Mouse (Mus musculus) heart, postnatal 10 days (tissue): ENCODE data around the gene Ccdc88c. TPM values are rescaled to one million over a fixed set of nuclear protein-coding genes. Genes with fewer than 3 reads are reported as not detected.

ENCODE experiments used
- DNase-seq, 2 experiments: peaks; one replicate each; pipeline ENCODE4 v3.0.0; 2021
- intact Hi-C: fragments of 180-260 bp; cut with DNase I; formaldehyde crosslinking; loops from one replicate; pipeline ENCODE4 v1.15.1; 2025
- total RNA-seq, 2 experiments: library from RNA; stranded (reverse); gene quantifications; 2 replicates each; pipeline ENCODE4 v1.2.3; 2021

Ccdc88c gene
- total RNA-seq, 2 experiments from 2014 or later: 11.9 to 13.2 TPM

DNA sequence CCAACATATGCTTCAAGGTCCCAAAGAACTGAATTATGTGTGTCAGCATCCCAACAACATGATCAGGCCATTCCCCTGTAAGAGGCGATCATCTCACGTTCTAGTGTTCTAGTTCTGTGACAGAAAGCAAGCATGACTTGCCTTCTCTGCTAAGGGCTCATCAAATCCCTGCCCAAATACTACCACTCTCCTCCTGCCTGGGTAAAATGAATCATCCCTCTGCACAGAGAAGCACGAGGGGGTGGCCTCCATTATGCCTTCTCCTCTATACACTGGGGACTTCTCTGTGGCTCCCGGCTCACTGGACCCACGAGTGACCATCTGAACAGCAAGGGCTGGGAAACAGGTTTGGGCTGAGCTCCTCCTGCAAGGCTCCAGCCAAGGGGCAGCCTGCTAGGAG is 49.2 kb downstream of the Ccdc88c start:
- intact Hi-C loops: no loop called here
- DNase-seq: no peak

GRCm38 (mm10) chr12:100977958-100978725 is 50.7 kb downstream of the Ccdc88c start:
- peak; percentile 44 to 51 for DNase-seq
- intact Hi-C loops: no loop called here

DNA sequence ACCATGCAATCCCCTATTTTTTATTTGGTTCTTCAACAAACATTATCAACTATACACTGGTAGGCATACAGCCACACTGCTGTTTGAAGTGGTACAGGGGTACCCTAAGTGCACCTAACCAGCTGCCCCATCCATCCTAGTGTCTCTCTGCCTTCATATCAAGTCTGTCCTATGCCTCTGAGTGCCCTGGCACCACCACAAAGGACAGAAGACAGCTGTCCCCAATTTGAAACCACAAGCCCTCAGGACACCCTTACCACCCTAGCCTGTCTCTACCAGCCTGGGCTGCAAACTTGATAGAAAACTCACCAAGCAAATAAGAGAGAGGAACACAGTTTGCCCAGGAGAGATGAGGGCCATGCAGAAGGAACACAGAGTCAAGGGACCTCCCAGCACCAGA is 51.3 kb downstream of the Ccdc88c start:
- intact Hi-C loops: no loop called here
- no peak for DNase-seq

DNA sequence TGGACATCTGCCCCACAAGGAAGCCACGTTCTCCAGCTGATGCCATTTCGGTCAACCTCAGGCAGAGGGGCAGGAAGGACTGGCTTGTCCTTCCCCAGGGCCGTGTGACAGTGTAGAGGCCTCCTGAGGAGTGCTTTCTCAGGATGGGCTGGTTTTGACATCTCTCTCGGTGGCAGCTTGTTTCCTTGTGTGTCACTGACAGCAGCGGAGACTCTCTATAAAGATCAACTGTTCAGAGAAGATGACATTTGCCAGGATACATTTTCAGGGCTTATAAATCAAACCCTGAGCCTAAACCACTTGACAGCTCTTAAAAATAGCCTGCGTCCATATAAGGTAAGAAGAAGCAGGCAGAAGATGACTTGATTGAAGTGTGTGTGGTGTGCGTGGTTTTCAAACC is 59.0 kb downstream of the Ccdc88c start:
- intact Hi-C loops: no loop called here
- DNase-seq: no peak

GRCm38 (mm10) chr12:100967383-100967782 is 61.5 kb downstream of the Ccdc88c start:
- DNase-seq: no peak
- intact Hi-C loops: no loop called here

GRCm38 (mm10) chr12:100966253-100966652 is 62.6 kb downstream of the Ccdc88c start:
- DNase-seq: peak in 1 of 2 experiments; percentile 22
- intact Hi-C loops: no loop called here

DNA sequence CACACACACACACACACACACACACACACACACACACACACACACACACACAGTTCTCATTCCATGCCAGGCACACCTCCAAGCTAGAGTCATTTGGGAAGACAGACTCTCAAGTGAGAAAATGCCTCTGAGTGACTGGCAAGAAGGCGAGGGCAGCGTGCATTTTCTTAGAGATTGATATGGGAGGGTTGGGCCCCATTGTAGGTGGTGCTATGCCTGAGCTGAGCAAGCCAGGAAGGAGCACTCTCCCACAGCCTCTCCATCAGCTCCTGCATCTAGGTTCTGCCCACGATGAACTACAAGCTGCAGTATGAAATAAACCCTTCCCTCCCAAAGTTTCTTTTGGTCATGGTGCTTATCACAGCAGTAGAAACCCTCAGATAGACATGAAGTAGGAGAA is 63.6 kb downstream of the Ccdc88c start:
- no peak for DNase-seq
- intact Hi-C loops: no loop called here

DNA sequence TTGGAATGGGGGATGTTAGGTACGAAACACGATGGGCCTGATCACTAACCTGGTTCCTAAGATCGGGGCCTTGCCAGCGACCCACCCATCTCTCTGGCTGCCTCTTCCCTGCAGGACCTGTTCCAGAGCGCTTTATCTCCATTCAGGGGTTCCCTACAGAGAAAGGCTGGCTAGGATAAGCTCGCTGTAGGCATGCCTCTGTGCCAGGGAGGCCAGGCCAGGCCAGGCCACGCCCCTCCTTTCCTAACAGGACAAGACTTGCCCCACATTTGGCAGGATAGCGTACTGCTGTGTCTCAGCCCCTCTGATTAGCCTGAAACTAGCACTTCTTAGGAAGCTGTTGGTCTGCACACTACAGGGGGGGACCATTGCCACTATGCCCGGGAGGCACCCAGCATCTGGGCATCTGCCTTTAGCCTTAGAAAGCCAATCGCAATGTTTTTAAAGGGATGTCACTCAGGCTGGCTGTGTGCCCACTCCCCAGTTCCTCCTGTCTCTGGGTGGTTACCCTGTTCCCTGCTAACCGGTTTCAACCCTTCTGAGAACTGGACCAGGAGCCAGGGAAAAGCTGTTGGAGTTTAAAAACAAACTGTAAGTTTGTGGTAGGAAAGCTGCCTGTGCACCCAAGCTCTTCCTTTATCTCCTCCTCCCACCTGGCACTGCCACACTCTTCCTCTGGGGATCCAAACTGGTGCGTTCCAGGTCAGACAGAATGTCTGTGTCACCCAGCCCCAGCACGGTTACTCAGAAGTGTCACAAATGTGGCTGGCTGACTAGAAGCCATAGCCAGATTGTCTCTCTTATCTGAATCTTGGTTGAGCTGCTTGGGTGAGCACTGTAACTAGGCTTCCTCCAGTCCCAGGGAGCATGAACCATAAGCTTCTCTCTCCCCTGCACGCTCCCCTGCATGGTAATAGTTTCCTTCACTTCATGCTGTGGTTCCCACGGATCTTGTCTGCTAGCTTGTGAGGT is 69.9 kb downstream of the Ccdc88c start:
- intact Hi-C loops: loop anchor here (1.0 kb wide), 1 partner anchor 70 kb away; the partner anchor contains the start of gene Ccdc88c
- peak; percentile 71 to 74 for DNase-seq

- intact Hi-C loops: loop anchor here (1.0 kb wide), 1 partner anchor 71 kb away; the partner anchor contains the start of gene Ccdc88c
- DNase-seq: peak; percentile 80 to 89
Measured at GRCm38 (mm10) chr12:100958006-100958405, 70.8 kb downstream of the Ccdc88c start.

DNA sequence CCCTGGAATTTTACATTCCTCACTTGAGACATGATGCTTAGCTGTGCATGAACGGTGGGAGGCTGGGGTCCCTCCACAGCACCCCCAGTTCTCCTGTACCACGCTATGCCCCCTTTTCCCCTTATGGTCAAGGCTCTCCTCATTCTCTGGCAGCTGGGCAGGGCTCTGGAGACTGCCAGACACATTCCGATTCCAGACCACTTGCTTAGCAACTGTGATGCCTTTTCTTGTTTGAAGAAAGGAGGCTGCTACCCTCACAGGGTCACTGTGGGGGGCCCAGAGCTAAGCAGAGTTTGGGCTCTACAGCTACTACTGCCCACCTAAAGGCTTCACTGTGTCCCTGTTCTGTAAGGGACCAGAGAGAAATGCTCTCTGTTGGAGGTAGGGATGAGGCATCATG is 71.6 kb downstream of the Ccdc88c start:
- intact Hi-C loops: no loop called here
- no peak for DNase-seq

DNA sequence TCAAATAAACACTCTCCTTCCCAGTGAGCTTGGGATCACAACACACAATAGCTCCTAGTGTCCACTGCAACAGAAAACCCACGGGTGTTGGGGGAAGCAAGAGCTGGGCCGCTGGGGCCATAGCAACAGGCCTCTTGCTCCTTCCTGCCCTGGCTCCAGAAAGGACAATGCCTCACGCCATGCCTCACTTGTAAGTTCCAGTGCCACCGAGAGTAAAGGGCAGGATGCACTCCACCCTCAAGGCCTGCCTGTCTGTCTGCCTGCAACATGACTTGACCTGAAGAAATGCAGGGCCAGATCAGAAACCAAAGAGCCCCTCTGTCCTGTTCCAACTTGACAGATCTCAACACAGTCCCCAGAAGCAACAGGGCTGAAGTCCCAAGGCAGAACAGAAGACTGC is 72.0 kb downstream of the Ccdc88c start:
- no peak for DNase-seq
- intact Hi-C loops: no loop called here

GRCm38 (mm10) chr12:100956028-100956427 is 72.8 kb downstream of the Ccdc88c start:
- DNase-seq: no peak
- intact Hi-C loops: no loop called here

DNA sequence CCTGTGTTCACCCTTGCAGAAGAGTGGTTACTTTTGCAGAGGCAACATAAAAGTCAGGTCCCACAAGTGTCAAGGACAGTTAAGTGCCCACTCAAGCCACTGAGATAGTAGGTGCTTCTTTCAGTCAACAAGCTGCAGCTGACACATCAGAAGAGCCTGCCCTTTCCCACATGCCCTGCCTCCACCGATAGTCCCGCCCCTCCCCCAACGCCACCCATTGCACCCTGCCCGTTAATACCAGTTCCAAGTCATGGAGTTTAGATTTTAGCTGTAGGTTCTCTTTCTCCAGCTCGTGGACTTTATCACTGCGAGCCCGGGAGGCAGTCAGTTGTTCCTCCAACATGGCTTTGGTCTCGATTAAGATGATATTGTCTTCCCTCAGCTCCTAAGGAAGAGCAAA is 74.9 kb downstream of the Ccdc88c start:
- no peak for DNase-seq
- intact Hi-C loops: no loop called here

- peak; percentile 85 to 90 for DNase-seq
- intact Hi-C loops: loop anchor here (1.0 kb wide), 2 partner anchors 16 to 77 kb away; partner anchors contain the start of gene Ccdc88c
Measured at GRCm38 (mm10) chr12:100952193-100952931, 76.5 kb downstream of the Ccdc88c start.

DNA sequence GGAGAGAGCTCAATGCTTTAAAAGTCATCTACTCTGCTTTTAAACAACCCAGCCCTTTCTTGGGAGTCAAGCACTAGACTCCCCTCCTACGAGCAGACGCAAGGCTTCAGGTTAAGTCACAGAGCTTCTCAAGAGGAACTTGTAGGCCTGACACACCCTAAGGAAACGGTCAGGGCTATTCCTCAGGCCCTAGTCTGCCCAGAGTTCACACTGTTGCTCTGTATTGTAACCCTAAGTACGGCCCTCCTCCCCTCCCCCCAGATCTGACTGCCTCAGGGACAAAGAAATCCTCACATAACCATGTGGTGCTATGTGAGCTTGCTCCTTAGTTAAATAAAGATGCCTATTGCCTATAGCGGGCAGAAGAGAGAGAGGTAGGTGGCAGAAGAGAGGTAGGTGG is 79.7 kb downstream of the Ccdc88c start:
- intact Hi-C loops: no loop called here
- DNase-seq: no peak

DNA sequence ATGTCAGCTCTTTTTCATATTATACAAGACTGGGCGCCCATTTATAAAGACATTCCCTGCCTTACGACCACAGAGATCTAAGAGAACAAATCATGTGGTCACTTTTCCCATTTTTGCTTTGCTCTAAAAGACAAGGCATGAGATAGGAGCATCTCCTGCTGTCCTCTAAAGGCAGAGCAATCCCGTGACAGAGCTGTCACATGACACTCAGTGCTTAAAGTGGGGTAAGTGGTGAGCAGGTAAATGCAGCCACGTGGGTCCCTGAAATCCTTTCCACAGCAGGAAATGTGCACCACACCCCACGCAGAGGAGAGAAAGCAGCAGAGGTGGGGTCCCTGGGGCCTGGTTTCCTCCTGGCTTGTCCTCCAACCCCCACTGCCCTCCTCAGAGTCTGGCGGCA is 80.8 kb downstream of the Ccdc88c start:
- intact Hi-C loops: no loop called here
- no peak for DNase-seq

- intact Hi-C loops: no loop called here
- no peak for DNase-seq
Measured at GRCm38 (mm10) chr12:100945948-100946347, 82.9 kb downstream of the Ccdc88c start.

DNA sequence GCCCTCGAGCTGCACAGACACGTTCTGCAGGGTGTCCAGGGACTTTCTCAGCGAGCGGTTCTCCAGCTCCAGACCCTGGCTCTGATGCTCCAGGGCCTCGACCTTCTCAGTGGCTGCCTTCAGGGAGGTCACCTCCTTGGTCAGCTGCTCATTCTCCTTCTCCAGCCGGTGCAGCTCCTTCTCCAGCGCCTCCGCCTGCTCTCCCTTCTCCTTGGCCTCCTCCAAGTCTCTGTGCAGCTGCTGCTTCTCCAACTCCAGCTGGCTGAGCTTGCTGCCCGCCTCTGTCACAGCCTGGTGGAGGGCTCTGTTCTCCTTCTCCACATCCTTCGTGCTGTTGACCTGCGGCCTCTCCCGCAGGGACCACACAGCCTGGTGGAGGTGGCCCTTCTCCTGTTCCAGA is 83.4 kb downstream of the Ccdc88c start:
- intact Hi-C loops: no loop called here

GRCm38 (mm10) chr12:100944921-100945336 is 83.9 kb downstream of the Ccdc88c start:
- no peak for DNase-seq
- intact Hi-C loops: no loop called here

More for the DNA sequence above, 83.4 kb downstream of the Ccdc88c start:
- peak in 1 of 2 experiments; percentile 19 for DNase-seq

DNA sequence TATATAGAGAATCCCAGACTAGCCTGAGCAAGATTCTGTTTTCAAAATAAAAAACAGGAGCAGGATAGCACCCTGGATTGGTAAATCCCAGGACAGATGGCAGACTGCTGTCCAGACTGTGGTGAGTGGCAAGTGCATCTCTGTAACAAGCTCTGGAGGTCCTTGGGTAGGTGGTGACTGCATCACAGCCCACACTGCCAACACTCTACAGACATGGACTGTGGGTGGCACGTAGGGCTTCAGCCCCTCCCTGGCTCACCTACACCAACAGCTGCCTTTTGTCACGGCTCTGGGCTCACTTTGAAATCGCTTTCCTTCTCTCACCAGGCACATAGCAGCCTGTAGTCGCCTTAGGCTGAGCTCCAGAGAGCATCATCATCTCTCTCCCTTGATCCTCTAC is 85.7 kb downstream of the Ccdc88c start:
- intact Hi-C loops: no loop called here
- DNase-seq: no peak

DNA sequence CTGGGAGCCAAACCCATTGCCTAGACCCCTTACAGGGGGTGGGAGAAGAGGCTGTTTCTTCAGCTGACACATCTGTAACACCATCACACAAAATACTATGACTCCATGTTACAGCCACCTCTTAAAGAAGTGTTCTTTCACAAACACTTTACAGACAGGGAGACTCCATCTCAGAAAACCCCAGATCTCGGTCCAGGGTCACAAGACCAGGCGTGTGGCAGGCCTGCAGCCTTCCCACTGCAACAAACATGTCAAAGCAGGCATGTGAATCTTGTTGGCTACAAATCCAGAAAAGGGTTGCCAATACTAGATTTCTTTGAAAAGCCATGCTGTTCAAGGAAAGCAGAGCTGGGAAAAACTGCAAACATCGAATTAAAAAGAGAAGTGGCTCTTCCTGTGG is 87.5 kb downstream of the Ccdc88c start:
- no peak for DNase-seq
- intact Hi-C loops: no loop called here
